Mouse (Mus musculus) liver, embryonic 15.5 days (tissue): ENCODE measurements around the gene Acox1. TPM values are rescaled to one million over a fixed set of nuclear protein-coding genes. Genes with fewer than 3 reads are reported as not detected.
A peak's percentile ranks its signal among the peaks of the same experiment; 100 is the strongest.

Source experiments
- ATAC-seq: fragments of 200-750 bp; cut with Nextera tagmentation; 2 replicates; pipeline ENCODE4 v1.8.0; 2017; ENCODE audit warnings: moderate number of reproducible peaks, mild to moderate bottlenecking, moderate library complexity; ENCODE audit not compliant: insufficient read depth
- H3K27ac ChIP-seq: fragments of 300-500 bp; sonication (generic); replicated peaks from 2 replicates; pipeline ENCODE4 v1.5.1; 2015; ENCODE audit warnings: mild to moderate bottlenecking, inconsistent platforms
- H3K27me3 ChIP-seq: fragments of 300-500 bp; sonication (generic); 2 replicates; pipeline ENCODE4 v1.6.1; 2015; ENCODE audit warnings: mild to moderate bottlenecking, inconsistent platforms
- H3K36me3 ChIP-seq: fragments of 300-500 bp; sonication (generic); replicated peaks from 2 replicates; pipeline ENCODE4 v1.6.1; 2015; ENCODE audit warnings: moderate library complexity, mild to moderate bottlenecking, inconsistent platforms
- H3K4me1 ChIP-seq: fragments of 300-500 bp; sonication (generic); replicated peaks from 2 replicates; pipeline ENCODE4 v1.6.1; 2015; ENCODE audit warnings: inconsistent platforms
- H3K4me2 ChIP-seq: fragments of 300-500 bp; sonication (generic); 2 replicates; pipeline ENCODE4 v1.6.1; 2015; ENCODE audit warnings: moderate library complexity, mild to moderate bottlenecking, inconsistent platforms
- H3K4me3 ChIP-seq: fragments of 300-500 bp; sonication (generic); replicated peaks from 2 replicates; pipeline ENCODE4 v1.5.1; 2015; ENCODE audit warnings: mild to moderate bottlenecking, inconsistent platforms
- H3K9ac ChIP-seq: fragments of 300-500 bp; sonication (generic); 2 replicates; pipeline ENCODE4 v1.6.1; 2015; ENCODE audit warnings: moderate library complexity, mild to moderate bottlenecking, inconsistent platforms
- H3K9me3 ChIP-seq: fragments of 300-500 bp; sonication (generic); replicated peaks from 2 replicates; pipeline ENCODE4 v1.6.1; 2016; ENCODE audit warnings: inconsistent platforms
- WGBS: fragments of 180-500 bp; shearing (Covaris S2); methylation state at CpG from one replicate; pipeline ENCODE4 v1.1.7; 2015; ENCODE audit warnings: mixed read lengths; ENCODE audit not compliant: insufficient replicate concordance; 5-methylcytosine and 5-hydroxymethylcytosine counted together
- polyA plus RNA-seq: library from polyadenylated mRNA; unstranded; fragments of >200 nt; fragmentation: Nextera tagmentation; extraction: Ambion mirVana; gene quantifications from 2 replicates; pipeline ENCODE4 v1.2.1, GENCODE M21; 2015

The Acox1 gene
- polyA plus RNA-seq, 1 experiment from 2014 or later, result 32.5 TPM

DNA sequence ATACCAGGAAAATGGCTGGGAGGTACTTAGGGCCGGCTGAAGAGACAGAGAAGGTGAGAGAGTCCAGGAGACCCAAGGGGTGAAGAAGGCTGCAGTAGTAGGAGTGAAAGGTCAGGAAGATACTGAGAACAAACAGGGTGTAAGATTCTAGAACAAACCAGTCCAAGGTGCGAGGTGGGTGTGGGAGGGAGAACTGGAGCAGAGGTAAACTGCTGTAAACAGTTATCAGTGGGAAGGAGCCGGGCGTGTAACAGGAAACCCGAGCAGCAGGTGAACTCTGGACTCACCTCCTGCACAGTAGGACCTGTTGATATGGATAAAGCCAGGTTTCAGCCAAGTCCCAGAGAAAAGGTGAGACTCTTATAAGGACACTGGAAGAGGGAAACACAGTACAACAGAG lies 11.9 kb upstream of the Acox1 start:
- Histone ChIP-seq H3K4me3 (no peak overlapping the region), H3K9me3 (no peaks in the 10 kb centered on the region), H3K36me3 (peaks cover 9% of the 10 kb centered on the region; the same call in 1 of the 2 replicates), H3K9ac (no peak overlapping the region), H3K4me2 (no peak overlapping the region), H3K27ac (no peak overlapping the region), H3K27me3 (no peaks in the 10 kb centered on the region), H3K4me1 (peaks cover 10% of the 10 kb centered on the region; the same call in 1 of the 2 replicates)
- WGBS, result 54% methylated on average over 5 of the region's 5 CpGs
- ATAC-seq, result no peak

DNA sequence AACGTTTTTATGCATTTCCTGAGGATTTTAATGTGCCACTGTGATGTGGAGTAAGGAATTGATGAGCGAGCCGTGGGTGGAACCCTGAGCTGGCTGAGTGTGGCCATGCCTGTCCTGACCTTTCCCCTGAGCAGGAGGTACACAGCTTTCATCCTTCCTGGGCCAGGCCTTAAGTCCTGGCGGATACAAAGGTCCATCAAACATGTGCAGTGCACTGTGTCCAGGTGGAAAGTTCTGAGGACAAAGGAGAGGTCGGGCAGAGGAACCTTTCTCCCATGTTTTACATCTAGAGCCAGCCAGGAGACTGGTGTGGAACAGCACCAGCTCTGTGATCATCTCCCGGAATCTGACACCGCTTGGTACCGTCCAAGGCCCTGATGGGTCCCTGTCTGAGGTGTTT lies 10.4 kb upstream of the Acox1 start:
- WGBS, result 69% methylated on average over 8 of the region's 8 CpGs
- Histone ChIP-seq H3K27ac (no peak overlapping the region), H3K9me3 (no peaks in the 10 kb centered on the region), H3K9ac (no peak overlapping the region), H3K4me1 (peaks cover 10% of the 10 kb centered on the region; the same call in 1 of the 2 replicates), H3K4me3 (no peak overlapping the region), H3K4me2 (no peak overlapping the region), H3K36me3 (peaks cover 19% of the 10 kb centered on the region), H3K27me3 (no peaks in the 10 kb centered on the region)
- no peak for ATAC-seq

DNA sequence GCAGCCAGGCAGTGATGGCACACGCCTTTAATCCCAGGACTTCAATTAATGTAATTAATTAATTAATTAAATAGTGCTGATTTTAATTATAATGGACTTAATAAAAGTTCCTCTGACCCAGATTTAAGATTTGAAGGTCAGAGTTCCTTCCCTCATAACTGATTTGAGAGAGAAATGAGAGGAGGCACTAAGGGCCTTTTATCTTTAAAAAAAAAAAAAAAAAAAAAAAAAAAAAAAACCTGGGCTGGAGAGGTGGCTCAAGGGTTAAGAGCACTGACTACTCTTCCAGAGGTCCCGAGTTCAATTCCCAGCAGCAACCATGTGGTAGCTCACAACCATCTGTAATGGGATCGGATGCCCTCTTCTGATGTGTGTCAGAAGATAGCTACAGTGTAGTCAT lies 9.8 kb upstream of the Acox1 start:
- H3K9me3 ChIP-seq, result no peaks in the 10 kb centered on the region
- H3K27me3 ChIP-seq, result no peaks in the 10 kb centered on the region
- H3K4me1 ChIP-seq, result peaks cover 10% of the 10 kb centered on the region; the same call in 1 of the 2 replicates
- no peak overlapping the region for H3K4me3 ChIP-seq
- no peak overlapping the region for H3K9ac ChIP-seq
- no peak overlapping the region for H3K27ac ChIP-seq
- no peak overlapping the region for H3K4me2 ChIP-seq
- 74% methylated on average over 3 of the region's 3 CpGs for WGBS
- no peak for ATAC-seq
- peaks cover 19% of the 10 kb centered on the region for H3K36me3 ChIP-seq

DNA sequence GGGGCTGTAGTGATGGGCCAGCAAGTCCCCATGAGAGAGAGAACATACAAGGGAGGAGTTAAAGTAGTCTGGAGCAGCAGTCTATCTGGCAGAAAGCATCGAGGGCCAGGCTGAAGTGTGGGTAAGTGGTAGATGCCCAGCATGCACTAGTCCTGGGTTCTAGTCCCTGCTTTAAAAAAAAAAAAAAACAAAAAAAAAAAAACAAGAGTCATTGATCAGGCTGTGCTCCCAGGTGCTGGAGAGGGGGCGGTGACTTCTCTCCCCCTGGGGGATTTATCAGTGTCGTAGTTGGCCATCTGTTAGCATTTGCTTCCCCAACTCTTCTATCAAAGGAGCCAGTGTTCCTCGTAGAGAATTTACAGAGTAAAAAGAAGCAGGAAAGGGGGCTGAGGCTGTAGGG lies 7.8 kb upstream of the Acox1 start:
- Histone ChIP-seq H3K4me1 (peaks cover 12% of the 10 kb centered on the region; the same call in 1 of the 2 replicates), H3K9ac (no peak overlapping the region), H3K27ac (no peak overlapping the region), H3K27me3 (no peaks in the 10 kb centered on the region), H3K9me3 (no peaks in the 10 kb centered on the region), H3K36me3 (peaks cover 19% of the 10 kb centered on the region), H3K4me3 (no peak overlapping the region), H3K4me2 (no peak overlapping the region)
- no peak for ATAC-seq
- 51% methylated on average over 4 of the region's 4 CpGs for WGBS

DNA sequence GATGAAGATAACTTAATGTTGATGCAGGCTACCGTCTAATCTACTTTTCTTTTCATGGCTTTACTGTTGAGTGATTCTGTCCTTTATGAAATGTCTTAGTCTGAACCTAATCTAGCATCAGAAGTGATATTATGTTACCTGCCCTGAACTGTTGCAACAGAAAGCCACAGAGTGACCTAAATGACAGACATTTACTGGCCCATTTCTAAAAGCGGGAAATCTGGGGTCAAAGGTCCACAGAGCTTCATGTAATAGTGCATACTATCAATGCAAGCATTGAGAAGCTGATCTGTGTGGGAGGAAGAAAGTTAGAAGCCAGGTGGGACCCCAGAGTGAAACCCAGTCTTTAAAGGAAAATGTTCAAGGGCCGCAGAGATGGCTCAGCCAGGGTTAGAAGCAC lies 4.3 kb upstream of the Acox1 start:
- Histone ChIP-seq H3K9ac (no peak overlapping the region), H3K27ac (no peak overlapping the region), H3K4me3 (no peak overlapping the region), H3K4me1 (peaks cover 20% of the 10 kb centered on the region), H3K36me3 (peaks cover 19% of the 10 kb centered on the region), H3K27me3 (no peaks in the 10 kb centered on the region), H3K9me3 (no peaks in the 10 kb centered on the region), H3K4me2 (no peak overlapping the region)
- no peak for ATAC-seq
- WGBS, result 79% methylated on average over 3 of the region's 3 CpGs

DNA sequence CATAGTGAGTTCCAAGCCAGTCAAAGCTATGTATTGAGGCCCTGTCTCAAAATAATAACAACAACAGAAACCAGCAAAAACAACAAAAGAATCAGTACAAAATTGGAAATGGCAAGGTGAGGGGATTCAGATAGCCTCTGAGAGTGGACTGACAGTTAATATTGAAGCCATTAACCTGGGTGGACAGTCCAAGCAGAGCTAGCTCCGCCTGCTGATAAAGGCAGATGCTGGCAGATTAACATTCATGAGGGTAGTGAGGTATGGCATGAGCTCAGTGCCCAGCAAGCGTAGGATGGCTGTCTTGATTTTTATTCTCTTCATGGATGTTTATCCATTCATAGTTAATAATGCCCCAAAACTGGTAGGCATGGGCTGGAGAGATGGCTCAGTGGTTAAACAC lies 2.3 kb upstream of the Acox1 start:
- no peak overlapping the region for H3K4me2 ChIP-seq
- no peak overlapping the region for H3K4me3 ChIP-seq
- no peak overlapping the region for H3K27ac ChIP-seq
- ATAC-seq, result no peak
- no peak overlapping the region for H3K9ac ChIP-seq
- H3K9me3 ChIP-seq, result no peaks in the 10 kb centered on the region
- WGBS, result 72% methylated on average over 2 of the region's 2 CpGs
- peaks cover 15% of the 10 kb centered on the region for H3K36me3 ChIP-seq
- no peaks in the 10 kb centered on the region for H3K27me3 ChIP-seq
- H3K4me1 ChIP-seq, result peaks cover 37% of the 10 kb centered on the region

DNA sequence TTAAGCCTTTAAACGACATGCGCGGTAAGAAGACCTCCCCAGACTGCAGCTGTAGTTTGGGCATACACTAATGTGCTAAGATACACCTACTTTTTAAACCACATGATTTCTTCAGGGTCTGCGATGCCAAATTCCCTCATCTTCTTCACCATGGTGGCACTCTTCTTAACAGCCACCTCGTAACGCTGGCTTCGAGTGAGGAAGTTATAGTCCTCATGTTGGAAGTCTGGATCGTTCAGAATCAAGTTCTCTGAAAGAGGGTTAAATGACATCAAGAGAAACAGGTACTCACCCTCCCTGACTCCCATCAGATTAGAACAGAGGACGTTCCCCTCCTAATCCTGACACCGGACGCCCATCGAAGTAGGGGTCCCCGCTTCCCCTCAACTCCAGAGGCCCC lies 713 bp downstream of the Acox1 start:
- Histone ChIP-seq H3K27me3 (no peaks in the 10 kb centered on the region), H3K36me3 (peaks cover 6% of the 10 kb centered on the region; the same call in 1 of the 2 replicates), H3K4me3 (peak overlapping the region; percentile 88), H3K9ac (peak overlapping the region; percentile 83), H3K9me3 (no peaks in the 10 kb centered on the region), H3K27ac (peak overlapping the region; percentile 91), H3K4me2 (peak overlapping the region; percentile 86), H3K4me1 (peaks cover 53% of the 10 kb centered on the region)
- peak; percentile 5; the same call in 1 of the 2 replicates for ATAC-seq
- 19% methylated on average over 13 of the region's 13 CpGs for WGBS

DNA sequence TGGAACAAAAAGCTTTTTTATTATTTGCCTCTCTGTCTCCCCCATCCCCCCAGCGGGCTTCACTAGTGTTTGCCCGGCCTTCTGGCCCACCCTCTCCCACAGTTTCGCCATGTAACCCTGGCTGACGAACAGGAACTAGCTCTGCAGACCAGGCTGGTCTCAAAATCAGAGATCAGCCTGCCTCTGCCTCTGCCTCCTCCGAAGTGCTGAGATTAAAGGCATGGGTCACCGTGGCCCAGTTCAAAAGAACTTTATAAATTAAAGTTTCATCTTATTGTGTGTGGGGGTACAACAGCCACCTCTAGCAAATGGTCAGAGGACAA lies 1.3 kb downstream of the Acox1 start:
- Histone ChIP-seq H3K4me3 (peak overlapping the region; percentile 88), H3K9me3 (no peaks in the 10 kb centered on the region), H3K4me2 (peak overlapping the region; percentile 86), H3K36me3 (peaks cover 9% of the 10 kb centered on the region; the same call in 1 of the 2 replicates), H3K27ac (0 out of 2 replicates have a peak overlapping the region, but pooled peaks have one; percentile 3), H3K4me1 (peaks cover 53% of the 10 kb centered on the region), H3K9ac (no peak overlapping the region), H3K27me3 (no peaks in the 10 kb centered on the region)
- WGBS, result 80% methylated on average over 6 of the region's 6 CpGs
- no peak for ATAC-seq

DNA sequence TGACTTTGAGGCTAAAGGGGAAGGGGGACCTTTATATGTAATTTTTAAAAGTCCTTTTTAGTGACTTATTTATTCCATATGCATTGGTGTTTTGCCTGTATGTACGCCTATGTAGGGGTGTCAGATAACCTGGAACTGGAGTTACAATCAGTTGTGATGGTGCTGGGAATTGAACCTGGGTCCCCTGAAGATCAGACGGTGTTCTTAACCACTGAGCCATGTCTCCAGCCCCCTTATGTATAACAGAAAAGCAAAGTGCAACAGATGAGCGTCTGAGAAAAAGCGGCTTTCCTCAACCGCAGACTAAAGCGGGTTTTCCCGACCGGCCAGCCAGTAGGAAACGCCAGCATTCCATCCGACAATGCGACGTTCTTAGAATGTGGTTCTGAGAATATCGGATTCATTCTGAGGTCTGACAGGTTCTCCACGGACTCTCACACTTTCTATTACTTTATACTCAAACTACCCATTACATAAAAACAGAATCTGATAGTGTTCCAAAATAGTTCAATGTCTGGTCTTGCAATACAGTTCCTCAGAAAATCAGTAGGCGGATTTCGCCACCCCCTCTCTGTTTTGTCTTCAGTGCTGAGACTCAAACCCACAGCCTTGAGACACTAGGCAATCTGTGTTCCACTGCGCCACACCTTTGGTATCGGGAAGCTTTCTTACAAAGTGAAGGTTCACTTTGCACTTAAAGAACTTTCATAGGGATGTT lies 1.8 kb downstream of the Acox1 start:
- Histone ChIP-seq H3K36me3 (peaks cover 9% of the 10 kb centered on the region; the same call in 1 of the 2 replicates), H3K9me3 (no peaks in the 10 kb centered on the region), H3K4me1 (peaks cover 53% of the 10 kb centered on the region), H3K27ac (0 out of 2 replicates have a peak overlapping the region, but pooled peaks have one; percentile 3), H3K4me2 (peak overlapping the region; percentile 86), H3K27me3 (no peaks in the 10 kb centered on the region), H3K9ac (no peak overlapping the region), H3K4me3 (peak overlapping the region; percentile 88)
- WGBS, result 84% methylated on average over 18 of the region's 18 CpGs
- no peak for ATAC-seq

DNA sequence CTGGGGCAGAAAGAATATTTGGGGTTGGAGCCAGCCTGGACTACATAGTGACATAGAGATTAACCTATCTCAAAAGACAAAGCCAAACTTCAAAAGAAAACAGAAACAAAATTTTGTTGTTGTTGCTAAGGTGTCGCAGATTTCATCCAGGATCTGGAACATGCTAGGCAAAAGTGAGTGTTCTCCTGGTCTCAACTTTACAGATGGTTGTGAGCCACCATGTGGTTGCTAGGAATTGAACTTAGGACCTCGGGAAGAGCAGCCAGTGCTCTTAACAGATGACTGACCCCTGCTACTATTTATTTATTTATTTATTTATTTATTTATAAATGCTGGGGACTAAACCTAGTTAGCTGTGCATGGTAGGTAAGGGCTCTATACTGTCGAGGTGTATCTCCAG lies 2.5 kb downstream of the Acox1 start:
- 0 out of 2 replicates have a peak overlapping the region, but pooled peaks have one; percentile 39 for H3K27ac ChIP-seq
- H3K4me2 ChIP-seq, result no peak overlapping the region

DNA sequence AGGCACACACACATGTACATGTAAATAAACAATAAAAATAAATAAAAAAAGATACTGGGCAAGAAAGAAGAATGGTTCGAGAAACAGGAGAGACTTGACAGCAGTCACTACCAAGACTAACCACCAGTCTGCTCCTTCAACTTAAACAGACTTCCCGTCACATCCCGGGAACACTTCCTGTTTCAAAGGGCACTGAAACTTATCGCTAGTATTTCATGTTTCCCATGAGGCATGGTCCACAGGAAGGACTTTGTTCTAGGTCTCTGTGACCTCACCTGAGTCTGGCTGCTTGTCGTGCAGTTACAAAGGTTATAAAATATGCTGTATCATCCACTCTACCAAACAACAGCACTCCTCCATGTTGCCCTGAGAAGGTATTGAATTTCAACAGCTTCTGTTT lies 3.6 kb downstream of the Acox1 start:
- WGBS, result 21% methylated on average over 5 of the region's 5 CpGs
- H3K4me1 ChIP-seq, result peaks cover 49% of the 10 kb centered on the region

More for the DNA sequence above, 2.5 kb downstream of the Acox1 start:
- Histone ChIP-seq H3K9ac (no peak overlapping the region), H3K36me3 (peaks cover 9% of the 10 kb centered on the region; the same call in 1 of the 2 replicates), H3K9me3 (no peaks in the 10 kb centered on the region), H3K4me3 (no peak overlapping the region), H3K27me3 (no peaks in the 10 kb centered on the region), H3K4me1 (peaks cover 55% of the 10 kb centered on the region)
- ATAC-seq, result no peak
- WGBS, result 71% methylated on average over 3 of the region's 3 CpGs

More for the DNA sequence above, 3.6 kb downstream of the Acox1 start:
- peak overlapping the region; percentile 41 for H3K4me2 ChIP-seq
- peak overlapping the region; percentile 60 for H3K27ac ChIP-seq
- no peak overlapping the region for H3K4me3 ChIP-seq
- no peaks in the 10 kb centered on the region for H3K9me3 ChIP-seq
- peaks cover 12% of the 10 kb centered on the region for H3K36me3 ChIP-seq
- no peak for ATAC-seq
- H3K9ac ChIP-seq, result no peak overlapping the region
- no peaks in the 10 kb centered on the region for H3K27me3 ChIP-seq
